Mouse (Mus musculus) right cerebral cortex, adult 2 months (tissue): ENCODE results near the gene Atp9a.
"Not testable (repeated sequence)": the region's sequence is repeated elsewhere in the genome, so short reads cannot be mapped to it uniquely, and the experiment has no call there.

ENCODE experiments used
- DNase-seq, 2 experiments: peaks; one replicate each; pipeline ENCODE4 v3.0.0; 2021 to 2022; ENCODE audit warnings: low spot score in 2 of 2

Atp9a gene

GRCm38 (mm10) chr2:168742059-168742627 is at the start of gene Atp9a:
Gene Atp9a, minus strand, starts transcription at chr2:168742409.
- DNase-seq: peak; percentile 69 to 72

- no peak for DNase-seq
Observed at GRCm38 (mm10) chr2:168791115-168791802, 49.0 kb upstream of the Atp9a start.

GRCm38 (mm10) chr2:168786174-168786573 is 44.0 kb upstream of the Atp9a start:
- DNase-seq: no peak

GRCm38 (mm10) chr2:168780596-168780995 is 38.4 kb upstream of the Atp9a start:
- no peak for DNase-seq

GRCm38 (mm10) chr2:168780024-168780423 is 37.8 kb upstream of the Atp9a start:
- no peak for DNase-seq

- no peak for DNase-seq
Observed at GRCm38 (mm10) chr2:168777481-168777880, 35.3 kb upstream of the Atp9a start.

- no peak for DNase-seq
Observed at GRCm38 (mm10) chr2:168776238-168776637, 34.0 kb upstream of the Atp9a start.

GRCm38 (mm10) chr2:168769259-168769658 is 27.1 kb upstream of the Atp9a start:
- no peak for DNase-seq

GRCm38 (mm10) chr2:168767582-168767981 is 25.4 kb upstream of the Atp9a start, which contains the start of gene Sall4:
Gene Sall4, minus strand, starts transcription at chr2:168767943.
- DNase-seq: no peak

- DNase-seq: no peak
Observed at GRCm38 (mm10) chr2:168766538-168767361, 24.5 kb upstream of the Atp9a start.

- DNase-seq: no peak
Observed at GRCm38 (mm10) chr2:168765696-168766537, 23.7 kb upstream of the Atp9a start.

- DNase-seq: peak; percentile 34 to 36
Observed at GRCm38 (mm10) chr2:168765065-168765681, 23.0 kb upstream of the Atp9a start.

- DNase-seq: no peak
Observed at GRCm38 (mm10) chr2:168764460-168764867, 22.3 kb upstream of the Atp9a start.

GRCm38 (mm10) chr2:168763785-168764184 is 21.6 kb upstream of the Atp9a start:
- DNase-seq: no peak

GRCm38 (mm10) chr2:168762411-168762815 is 20.2 kb upstream of the Atp9a start:
- DNase-seq: no peak

GRCm38 (mm10) chr2:168761954-168762353 is 19.7 kb upstream of the Atp9a start:
- DNase-seq: no peak

- DNase-seq: no peak
Observed at GRCm38 (mm10) chr2:168761141-168761540, 18.9 kb upstream of the Atp9a start.

GRCm38 (mm10) chr2:168744406-168744805 is 2.2 kb upstream of the Atp9a start:
- not testable (repeated sequence) for DNase-seq

GRCm38 (mm10) chr2:168742649-168743048 is 440 bp upstream of the Atp9a start:
- peak; percentile 59 to 71 for DNase-seq

- peak; percentile 78 to 82 for DNase-seq
Observed at GRCm38 (mm10) chr2:168741273-168742058, 743 bp downstream of the Atp9a start.
